Mouse (Mus musculus) CH12.LX (cell line): ENCODE results near the gene Ptdss2.

ENCODE experiments used
- BHLHE40 ChIP-seq: IDR thresholded peaks from 2 replicates; pipeline ENCODE4 v1.6.1; 2011; ENCODE audit warnings: mild to moderate bottlenecking, low read depth, low read length, improper control_type of control experiment
- CTCF ChIP-seq, 2 experiments: IDR thresholded peaks in 1 of 2; conservative IDR thresholded peaks in 1 of 2; 2 replicates each; pipeline ENCODE4 v1.5.1; 2011 to 2012; ENCODE audit warnings: low read depth in 2 of 2, low read length in 2 of 2, improper control_type of control experiment in 1 of 2, inconsistent platforms in 1 of 2, mild to moderate bottlenecking in 1 of 2, moderate library complexity in 1 of 2
- ETS1 ChIP-seq: conservative IDR thresholded peaks from 2 replicates; pipeline ENCODE4 v1.6.1; 2012; ENCODE audit warnings: low read depth, mild to moderate bottlenecking, inconsistent platforms, low read length, improper control_type of control experiment, moderate library complexity
- HCFC1 ChIP-seq: IDR thresholded peaks from 2 replicates; pipeline ENCODE4 v1.6.1; 2012; ENCODE audit warnings: low read depth, mild to moderate bottlenecking, inconsistent platforms, low read length, improper control_type of control experiment
- JUND ChIP-seq: conservative IDR thresholded peaks from 2 replicates; pipeline ENCODE4 v1.6.1; 2011; ENCODE audit warnings: low read depth, low read length, improper control_type of control experiment
- NELFE ChIP-seq: IDR thresholded peaks from 2 replicates; pipeline ENCODE4 v1.6.1; 2011; ENCODE audit warnings: low read depth, low read length, improper control_type of control experiment
- POLR2A ChIP-seq: IDR thresholded peaks from 2 replicates; pipeline ENCODE4 v1.6.1; 2011; ENCODE audit warnings: low read depth, mild to moderate bottlenecking, improper control_type of control experiment, low read length
- USF1 ChIP-seq: IDR thresholded peaks from 2 replicates; pipeline ENCODE4 v1.6.1; 2014; ENCODE audit warnings: low read depth, mild to moderate bottlenecking, inconsistent platforms, low read length, improper control_type of control experiment

DNA sequence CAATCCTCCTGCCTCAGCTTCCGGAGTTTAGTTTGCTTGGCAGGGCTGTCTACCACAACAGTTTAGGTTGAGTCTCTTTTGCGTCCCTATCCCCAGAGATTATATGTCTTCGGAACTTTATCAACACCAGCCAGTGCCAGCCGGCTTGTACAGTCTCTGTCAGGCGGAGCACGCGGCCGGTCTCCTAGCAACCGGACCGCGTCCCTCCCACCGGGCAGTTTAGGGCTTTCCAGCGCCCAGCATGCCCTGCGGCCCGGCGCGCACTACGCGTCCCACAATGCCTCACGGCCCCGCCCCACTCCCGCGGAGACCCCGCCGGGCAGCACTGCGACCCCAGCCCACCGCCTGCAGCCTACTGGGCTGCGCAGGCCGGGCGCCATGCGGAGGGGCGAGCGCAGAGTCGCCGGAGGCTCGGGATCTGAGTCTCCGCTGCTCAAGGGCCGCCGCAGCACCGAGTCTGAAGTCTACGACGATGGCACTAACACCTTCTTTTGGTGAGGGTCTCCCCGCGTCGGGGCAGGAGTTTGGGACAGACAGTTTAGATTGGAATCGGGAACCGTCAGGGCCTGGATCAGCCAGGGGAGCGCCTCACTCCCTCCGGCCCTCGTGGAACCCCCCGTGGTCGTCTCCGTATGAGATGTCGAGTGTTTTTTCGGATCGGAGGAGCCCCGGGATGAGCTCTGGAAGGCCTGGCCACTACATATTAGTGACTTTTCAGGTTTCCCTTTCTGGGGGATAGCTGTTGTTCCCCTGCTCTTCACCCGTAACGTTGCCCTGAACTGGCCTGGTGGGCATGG, 9.0 kb downstream of the Ptdss2 start:
- TF ChIP-seq BHLHE40 (peak; percentile 31; the same call in 1 of the 2 replicates), HCFC1 (peak; percentile 84), CTCF (conservative IDR thresholded peaks at IDR 0.05 in 1 of 2, IDR thresholded peaks at IDR 0.05 in 1 of 2; ENCODE audit: low read depth in 2 of 2, low read length in 2 of 2) (no peak), USF1 (no peak), POLR2A (peak; percentile 73), ETS1 (no peak), NELFE (peak; percentile 58; the same call in 1 of the 2 replicates), JUND (no peak)
